Mouse (Mus musculus): Measurements from ENCODE around the gene Atf6.

GRCm38 (mm10) chr1:170864754-170865153, 2.8 kb downstream of the Atf6 start:
- no peak for TF ChIP-seq POLR2A (IDR thresholded peaks at IDR 0.05; ENCODE audit: low read depth, low read length)
- TF ChIP-seq CTCF (IDR thresholded peaks at IDR 0.05; ENCODE audit: extremely low read depth, insufficient read depth, insufficient read length, insufficient replicate concordance) = no peak
